Mouse (Mus musculus) left cerebral cortex, postnatal 25 days (tissue): ENCODE data around the gene Spsb1. TPM values are rescaled to one million over a fixed set of nuclear protein-coding genes. Genes with fewer than 3 reads are reported as not detected.

Source experiments
- DNase-seq, 2 experiments: peaks; one replicate each; pipeline ENCODE4 v3.0.0; 2022; ENCODE audit warnings: low spot score in 2 of 2, mixed read lengths in 1 of 2
- intact Hi-C: fragments of 180-260 bp; cut with DNase I; formaldehyde crosslinking; loops from one replicate; pipeline ENCODE4 v1.15.1; 2025
- total RNA-seq, 2 experiments: library from RNA; stranded (reverse); gene quantifications; 2 replicates each; pipeline ENCODE4 v1.2.3; 2021

The Spsb1 gene
- total RNA-seq, 2 experiments from 2014 or later = 14.4 to 14.9 TPM

DNA sequence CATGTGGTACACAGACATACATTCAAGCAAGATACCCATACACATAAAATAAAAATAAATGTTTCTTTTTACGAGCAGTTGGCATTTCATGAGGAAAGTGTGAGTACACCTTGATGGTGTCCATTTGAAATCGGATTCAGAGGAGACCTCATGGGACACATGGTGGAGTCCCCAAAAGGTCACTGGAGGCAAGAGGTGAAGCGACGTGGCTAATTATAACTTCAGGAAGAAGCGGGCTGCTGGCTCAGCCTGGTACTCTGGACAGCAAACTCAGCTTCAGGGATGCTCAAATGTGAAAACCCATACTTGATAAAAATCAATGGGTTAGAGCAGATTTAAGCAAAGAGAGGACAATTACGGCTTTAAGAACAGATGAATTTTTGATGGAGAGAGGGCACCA lies 33.5 kb upstream of the Spsb1 start:
- intact Hi-C loops = no loop called here
- DNase-seq = no peak

DNA sequence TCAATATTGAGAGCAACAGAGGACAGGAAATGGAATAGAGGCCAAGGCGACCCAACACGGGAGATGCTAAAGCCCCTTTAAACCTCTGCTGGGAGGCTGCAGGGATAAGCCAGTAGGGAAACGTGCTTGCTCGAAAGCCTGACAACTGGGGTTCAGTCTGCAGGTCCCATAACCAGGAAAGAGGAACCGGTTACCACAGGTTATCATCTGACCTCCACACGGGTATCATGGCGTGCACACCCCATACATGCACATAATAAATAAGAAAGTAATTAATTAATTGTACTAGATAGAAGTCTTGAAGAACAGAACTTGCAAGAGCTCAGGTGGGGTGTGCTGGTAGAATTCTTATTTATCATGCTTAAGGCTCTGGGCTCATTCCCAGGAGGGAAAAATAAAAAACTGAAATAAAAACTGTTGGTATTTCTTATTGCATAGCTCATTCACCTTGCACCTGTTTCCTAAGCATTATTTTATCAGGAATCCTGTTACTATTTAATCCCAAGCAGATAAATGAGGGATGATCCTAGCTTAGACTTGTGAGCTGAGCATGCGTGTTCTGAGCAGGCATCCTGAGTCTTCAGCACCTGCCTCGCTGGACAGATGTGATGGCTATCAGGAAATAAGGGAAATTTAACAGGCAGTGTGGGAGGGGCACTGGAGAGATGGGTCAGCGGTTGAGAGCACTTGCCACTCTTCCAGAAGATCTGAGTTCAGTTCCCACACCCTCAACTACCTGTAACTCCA lies 32.0 kb upstream of the Spsb1 start:
- intact Hi-C loops = no loop called here
- DNase-seq = no peak

DNA sequence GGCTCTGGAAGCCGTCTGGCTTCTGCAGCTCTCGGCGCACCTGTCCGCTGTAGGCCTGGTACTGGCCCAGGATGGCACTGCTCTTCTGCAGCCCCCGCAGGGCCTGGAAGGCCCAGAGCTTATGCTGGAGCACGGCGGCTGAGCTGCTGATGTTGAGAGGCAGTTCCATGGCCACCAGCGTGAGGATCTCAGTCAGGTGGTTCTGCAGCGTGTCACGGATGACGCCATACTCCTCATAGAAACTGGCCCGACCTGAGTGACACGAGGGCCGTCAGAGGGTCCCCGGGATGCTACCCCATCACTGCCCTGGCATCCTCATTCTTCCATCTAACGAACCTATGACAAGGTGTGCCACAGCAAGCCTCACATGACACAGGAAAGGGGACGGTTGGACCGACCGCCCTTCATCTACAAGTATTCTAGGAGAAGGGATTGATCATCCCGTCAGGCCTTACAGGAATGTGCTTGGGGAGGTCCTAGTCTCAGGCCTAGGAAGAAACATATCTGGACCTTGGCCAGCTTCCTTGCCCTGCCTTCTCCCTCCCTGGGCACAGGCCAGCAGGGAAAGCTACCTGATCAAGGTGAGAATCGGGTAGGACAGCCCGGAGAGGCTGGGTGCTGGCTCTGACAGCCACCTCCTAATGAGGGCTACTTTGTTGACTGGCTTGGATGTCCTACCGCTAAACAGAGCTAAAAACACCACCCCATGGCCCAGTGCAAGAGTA lies 29.2 kb upstream of the Spsb1 start:
- DNase-seq = no peak
- intact Hi-C loops = no loop called here

DNA sequence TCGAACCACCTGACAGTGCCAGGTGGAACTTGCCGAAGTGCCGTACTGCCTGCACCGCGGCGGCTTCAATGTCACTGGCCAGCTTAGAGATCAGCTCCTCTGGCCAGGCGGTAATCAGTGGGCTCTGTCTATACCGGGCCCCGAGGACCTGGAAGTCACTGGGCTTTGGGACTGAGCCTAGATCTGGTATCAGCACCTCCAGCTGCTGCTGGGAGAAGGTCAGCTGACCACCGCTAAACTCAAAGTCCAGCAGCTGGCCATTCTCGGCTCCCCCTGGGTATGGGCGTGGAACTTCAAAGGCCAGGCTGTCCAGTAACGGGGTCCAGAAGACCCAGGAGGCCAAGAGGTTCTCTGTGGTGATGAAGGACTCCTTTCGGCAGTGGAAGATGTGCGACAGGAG lies 27.3 kb upstream of the Spsb1 start:
- intact Hi-C loops = no loop called here
- DNase-seq = no peak

DNA sequence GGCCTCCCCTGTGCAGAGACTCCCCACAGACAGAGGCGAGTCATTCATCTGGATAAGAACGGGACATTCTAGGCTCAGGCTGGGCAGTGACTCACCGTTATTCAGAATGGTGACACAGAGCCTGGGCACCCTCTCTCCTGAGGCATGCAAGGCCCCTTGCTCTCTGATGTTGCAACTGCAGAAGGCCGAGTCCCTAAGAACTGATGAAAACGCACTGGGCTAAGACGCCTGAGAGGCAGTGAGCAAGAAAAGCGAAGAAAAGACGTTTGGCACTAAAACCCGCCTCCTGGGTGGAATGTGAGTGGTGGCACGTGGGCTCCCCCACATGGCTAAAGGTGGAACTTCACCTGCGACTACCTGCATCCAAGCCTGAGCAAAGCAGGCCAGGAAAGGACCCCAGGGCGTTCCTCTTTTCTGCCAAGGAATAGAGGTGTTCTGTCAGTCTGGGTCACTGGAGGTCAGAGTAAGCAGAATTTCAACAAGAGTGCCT lies 25.0 kb upstream of the Spsb1 start:
- peak; percentile 89 to 90 for DNase-seq
- intact Hi-C loops = loop anchor here (1.0 kb wide), 1 partner anchor 174 kb away; no protein-coding TSS in a partner anchor

DNA sequence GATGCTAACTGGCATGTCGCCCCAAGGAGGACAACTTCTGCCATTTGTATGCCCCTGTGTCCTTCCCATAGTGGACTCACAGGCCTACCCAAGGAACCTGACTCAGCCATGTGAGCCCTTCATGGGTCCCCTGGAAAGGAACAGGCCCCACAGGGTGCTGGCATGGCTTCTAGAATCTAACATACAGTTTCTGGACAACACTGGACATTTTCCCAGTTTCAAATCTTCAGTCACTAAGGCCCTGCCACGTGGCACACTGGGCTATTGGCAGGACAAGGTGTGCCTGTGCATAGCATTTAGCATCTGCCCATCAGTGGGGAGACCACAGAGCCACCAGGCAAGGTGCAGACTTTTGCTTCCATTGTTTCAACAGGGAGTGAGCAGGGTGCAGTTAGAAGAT lies 24.0 kb upstream of the Spsb1 start:
- no peak for DNase-seq
- intact Hi-C loops = no loop called here

DNA sequence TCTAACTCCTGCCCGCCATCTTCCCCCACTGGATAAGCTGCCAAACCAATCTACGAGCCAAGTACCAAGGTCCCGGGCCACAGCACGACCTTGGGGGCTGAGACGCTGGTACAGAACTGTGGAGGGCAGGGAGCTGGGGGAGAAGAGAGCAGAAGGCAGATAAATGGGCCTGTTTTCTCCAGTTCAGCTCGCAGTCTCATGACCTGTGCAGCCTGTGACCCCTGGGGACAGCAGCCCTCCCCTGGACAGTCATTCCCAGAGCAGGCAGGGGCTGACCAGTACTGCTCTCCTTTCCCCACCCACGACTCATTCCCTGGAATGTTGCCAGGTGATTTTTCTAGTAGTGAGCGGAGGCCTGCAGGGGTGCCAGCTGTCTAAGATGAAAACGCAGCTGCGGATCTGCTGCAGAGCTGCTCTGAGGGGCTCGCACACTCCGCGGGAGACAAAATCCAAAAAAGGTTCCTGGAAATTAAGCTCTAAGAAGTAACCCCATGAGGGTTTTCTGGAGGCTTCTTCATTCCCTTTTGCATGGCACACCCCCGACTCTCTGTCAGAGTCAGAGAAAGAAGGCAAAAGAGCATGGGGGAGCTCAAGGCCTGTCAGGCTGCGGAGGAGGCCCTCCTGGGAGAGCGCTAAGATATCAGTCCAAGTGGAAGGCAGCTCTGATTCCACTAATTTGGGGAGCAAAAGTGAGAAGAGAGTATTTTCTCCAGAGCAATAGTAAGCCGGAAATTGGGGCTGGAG lies 23.1 kb upstream of the Spsb1 start:
- intact Hi-C loops = no loop called here
- DNase-seq = no peak

DNA sequence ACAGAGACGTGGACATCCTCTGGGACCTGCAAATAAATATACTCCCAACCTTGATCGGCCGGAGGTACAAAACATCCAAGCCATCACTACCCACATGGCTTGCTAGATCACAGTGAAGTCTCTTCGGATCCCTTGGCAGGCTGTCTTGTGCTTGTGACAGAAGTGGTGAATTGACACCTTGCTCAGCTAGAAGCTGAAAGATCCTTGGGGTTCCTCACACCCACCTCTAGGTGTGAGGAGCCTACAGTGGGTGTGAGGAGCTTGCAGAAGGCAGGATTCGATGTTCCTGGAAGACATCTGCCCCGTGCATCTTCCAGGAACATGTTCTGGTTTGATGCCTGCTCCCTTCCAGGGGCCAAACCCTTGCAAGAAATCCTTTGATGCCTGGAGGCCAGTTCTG lies 22.3 kb upstream of the Spsb1 start:
- intact Hi-C loops = no loop called here
- peak in 1 of 2 experiments; percentile 77 for DNase-seq

DNA sequence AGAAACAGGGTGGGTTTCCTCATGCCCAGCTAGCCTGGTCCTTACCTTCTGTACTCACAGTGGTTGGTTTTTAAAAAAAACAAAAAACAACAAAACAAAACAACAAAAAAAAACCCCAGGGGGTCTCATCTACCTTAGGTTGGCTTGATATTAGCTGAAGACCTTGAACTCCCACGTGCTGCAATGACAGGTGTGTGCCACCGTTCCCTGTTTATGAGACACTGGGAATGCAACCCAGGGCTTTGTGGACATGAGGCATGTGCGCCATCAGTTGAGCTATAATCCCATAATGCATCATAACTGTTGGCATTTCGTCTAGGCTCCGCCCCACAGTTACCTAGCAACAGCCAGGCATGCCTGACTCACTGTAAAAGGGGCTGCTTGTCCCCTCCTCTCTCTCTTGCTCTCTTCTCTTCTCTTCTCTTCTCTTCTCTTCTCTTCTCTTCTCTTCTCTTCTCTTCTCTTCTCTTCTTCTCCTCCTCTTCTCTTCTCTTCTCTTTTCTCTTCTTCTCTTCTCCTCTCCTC lies 20.9 kb upstream of the Spsb1 start:
- intact Hi-C loops = no loop called here

DNA sequence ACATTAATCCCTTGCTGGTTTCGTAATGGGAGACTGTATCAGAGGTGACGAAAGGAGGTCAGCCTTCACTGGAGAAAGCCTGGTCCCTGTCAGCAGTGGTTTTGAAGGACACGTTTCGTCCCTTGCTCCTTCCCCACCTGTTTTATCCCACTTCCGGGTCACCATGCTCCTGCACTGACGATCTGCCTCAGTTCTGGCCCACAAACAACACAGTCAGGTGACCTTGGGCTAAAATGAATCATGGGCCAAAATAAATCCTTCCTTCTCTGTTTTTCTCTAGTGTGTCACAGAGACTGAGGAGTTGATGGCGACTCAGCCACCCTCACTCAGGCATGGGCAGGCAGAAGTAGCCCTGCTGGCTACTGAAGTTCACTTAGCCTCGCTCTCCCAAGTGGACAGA lies 20.4 kb upstream of the Spsb1 start:
- intact Hi-C loops = no loop called here
- no peak for DNase-seq

More for the DNA sequence above, 20.9 kb upstream of the Spsb1 start:
- no peak for DNase-seq

DNA sequence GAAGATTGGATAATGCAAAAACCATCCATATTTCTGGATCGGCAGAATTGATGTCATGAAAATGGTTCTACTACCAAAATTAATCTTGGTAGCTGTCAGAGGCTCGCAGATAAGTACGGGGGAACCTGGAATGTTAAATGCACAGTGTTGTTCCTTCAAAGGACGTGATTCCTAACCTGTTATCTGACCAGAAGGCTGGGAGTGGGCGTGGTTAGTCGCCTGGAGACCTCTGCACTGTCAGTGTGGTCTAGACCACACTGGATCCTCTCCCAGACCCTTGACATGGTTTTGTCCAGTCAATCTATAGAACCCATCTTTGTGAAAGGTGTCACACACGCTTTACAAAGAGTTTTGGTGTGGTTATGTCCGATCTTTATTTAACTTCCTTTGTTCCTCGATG lies 16.6 kb upstream of the Spsb1 start:
- intact Hi-C loops = no loop called here
- DNase-seq = no peak

DNA sequence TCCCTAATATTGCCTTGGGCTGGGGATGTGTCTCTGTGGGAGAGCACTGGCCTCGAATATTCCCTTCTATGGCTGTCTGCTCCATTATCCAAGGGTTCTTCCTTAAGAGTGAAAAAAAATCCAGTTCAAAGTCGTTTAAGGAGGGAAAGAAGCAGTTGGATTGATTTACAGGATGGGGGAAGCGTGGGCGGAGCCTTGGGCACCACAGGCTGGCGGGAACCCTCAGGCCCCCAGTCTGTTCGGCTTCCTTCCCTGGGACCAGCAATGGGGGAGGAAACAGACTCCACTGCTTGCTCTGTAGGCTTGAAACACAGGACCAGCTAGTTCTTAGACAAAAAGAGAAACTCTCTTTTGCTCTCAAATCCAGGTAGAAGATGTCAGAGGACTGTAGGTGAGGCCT lies 13.7 kb upstream of the Spsb1 start:
- intact Hi-C loops = no loop called here
- DNase-seq = no peak

DNA sequence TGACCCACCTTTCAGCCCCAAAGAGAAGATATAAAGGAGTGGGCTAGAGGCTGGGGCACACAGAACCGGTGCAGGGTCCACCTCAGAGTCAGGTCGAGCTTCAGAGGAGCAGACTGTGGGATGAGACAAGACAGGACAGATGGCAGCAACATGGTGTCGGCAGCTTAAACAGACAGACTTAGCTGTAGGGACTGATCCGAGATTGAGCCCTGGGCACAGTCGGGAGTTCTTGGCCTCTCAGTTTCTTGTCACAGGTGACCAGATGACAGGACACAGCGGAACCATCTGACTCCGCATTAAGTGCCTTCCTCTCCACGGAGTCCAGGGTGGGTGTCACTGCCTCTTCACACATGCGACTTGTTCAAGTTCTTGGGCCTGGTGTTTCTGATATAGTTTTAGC lies 12.1 kb upstream of the Spsb1 start:
- intact Hi-C loops = no loop called here
- no peak for DNase-seq

DNA sequence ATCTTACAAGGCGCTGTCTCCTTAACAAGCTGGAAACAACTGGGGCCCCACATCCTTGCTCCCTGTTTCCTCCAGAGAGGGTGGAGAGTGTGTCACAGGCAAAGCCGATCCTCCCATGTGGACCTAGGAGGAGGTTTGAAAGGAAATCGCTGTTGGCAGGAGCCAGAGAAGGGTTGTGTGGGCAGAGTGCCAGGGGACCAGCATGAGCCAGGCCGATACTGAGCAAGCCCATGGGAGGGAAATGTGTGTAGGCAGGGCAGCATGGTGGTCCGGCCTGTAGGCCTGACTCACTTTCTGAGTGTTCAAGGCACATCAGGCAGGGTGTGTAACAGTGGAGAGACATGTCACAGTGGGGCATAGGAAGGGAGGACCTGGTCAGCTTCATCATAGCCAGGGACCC lies 11.4 kb upstream of the Spsb1 start:
- DNase-seq = no peak
- intact Hi-C loops = no loop called here

DNA sequence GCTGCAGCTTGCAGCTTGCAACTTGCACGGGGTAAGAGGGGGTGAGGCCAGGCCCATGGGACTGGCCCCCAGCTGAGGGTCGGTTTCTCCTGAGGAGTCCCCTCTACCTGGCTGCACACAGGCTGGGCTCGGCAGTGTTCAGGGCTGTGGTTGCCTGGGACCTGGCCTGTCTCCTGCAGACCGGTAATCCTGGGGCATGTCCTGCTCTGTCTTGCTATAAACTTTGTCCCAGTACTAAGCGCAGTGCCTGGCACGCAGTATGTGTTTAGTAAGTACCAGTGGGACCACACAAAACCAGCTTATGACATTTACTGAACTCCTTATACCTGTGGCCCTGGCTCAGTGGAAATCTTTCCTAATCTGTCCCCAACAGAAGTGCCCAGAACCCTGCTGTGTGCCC lies 10.8 kb upstream of the Spsb1 start:
- no peak for DNase-seq
- intact Hi-C loops = no loop called here

DNA sequence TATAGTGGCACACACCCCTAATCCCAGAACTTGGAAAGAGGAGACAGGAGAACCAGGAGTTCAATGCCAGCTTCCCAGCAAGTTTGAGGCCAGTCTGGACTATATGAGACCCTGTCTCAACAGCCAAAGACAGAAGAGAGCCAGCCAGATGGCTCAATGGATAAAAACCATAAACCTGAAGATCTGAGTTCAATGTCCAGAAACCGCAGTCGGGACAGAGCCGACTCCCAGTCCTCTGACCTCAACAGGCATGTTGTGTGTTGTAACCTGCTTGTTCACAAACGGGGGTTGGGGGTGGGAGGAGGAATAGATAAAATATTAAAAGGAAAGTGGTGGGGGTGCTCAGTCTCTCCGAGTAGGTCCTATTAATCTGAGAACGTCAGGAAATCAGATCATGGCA lies 10.4 kb upstream of the Spsb1 start:
- DNase-seq = no peak
- intact Hi-C loops = no loop called here

DNA sequence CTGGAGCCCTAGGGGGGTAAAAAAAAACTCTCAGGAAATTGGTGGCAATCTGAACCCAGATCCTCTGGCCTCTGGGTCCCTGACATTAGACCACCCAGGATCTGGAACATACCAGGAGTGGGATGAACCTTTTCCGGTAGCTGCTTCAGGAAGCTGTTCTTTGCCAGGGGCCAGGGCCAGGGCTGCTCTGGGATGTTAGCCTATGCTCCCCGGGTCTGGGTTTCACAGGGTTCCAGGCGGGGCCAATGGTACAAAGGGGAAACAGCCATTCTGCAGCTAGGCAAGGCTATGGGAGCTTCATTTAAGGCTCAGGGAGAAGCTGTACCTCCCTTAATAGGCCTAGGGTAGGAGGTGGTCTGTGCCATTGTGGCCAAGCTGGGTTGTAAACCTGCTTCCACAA lies 9.9 kb upstream of the Spsb1 start:
- DNase-seq = no peak
- intact Hi-C loops = no loop called here

DNA sequence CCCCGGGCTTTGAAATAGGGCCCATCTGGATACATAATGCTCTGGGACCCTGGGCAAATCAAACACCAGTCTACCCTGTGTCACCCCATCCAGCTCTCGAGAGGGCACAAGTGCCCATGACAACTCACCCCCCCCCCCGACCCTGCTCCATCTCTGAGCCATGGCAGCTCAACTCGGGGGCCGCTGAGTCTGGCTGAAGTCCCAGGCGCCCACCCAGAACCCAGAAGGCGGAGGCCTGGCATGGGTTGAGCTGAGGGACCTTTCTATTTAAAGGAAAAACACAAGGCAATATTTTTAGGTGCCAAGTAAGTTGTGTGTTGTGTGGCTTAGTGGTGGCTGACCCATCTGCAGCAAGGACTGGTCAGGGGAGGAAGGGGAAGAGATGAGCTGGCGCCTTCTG lies 9.4 kb upstream of the Spsb1 start:
- intact Hi-C loops = no loop called here
- no peak for DNase-seq

DNA sequence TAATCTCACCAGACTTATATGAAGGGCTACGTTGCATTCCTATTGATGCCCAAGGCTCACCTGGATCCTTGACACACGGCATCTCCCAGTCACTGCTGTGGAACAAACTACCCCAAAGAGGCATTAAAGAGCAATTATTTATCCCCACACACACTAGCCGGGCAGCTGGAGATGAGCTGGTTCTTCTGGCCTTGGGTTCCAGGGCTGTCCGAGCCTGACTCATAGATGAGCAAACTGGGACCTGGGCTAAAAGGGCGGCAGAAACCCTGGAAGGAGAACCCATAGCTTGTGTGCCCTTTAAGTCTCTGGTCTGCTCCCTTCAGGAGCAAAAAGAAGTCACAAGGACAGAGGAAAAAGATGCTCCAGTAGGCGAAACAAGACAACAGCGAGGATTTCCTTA lies 5.5 kb upstream of the Spsb1 start:
- no peak for DNase-seq
- intact Hi-C loops = no loop called here

DNA sequence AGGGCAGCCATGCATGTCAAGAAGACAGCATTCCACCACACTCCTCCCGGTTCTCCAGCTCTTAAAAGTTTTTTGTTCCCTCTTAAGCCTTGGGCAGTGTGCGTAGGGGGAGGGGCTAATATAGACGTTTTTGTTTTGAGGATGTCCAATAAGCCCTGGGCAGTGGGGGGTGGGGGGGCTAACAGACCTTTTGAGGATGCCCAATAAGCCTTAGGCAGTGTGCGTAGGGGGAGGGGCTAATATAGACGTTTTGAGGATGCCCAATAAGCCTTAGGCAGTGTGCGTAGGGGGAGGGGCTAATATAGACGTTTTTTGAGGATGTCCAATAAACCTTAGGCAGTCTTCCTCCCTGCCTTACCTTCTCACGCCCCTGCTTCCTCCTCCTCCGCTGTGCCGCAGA lies 5.0 kb upstream of the Spsb1 start:
- intact Hi-C loops = loop anchor here (5.0 kb wide), 1 partner anchor 208 kb away; no protein-coding TSS in a partner anchor
- no peak for DNase-seq
